Mouse (Mus musculus) thymus, adult 2 months (tissue): ENCODE measurements around the gene Nyap1.

Experiments
- CTCF ChIP-seq: fragments of 200-500 bp; IDR thresholded peaks from 2 replicates; pipeline ENCODE4 v1.5.1; 2012; ENCODE audit warnings: mild to moderate bottlenecking, control low read depth, low read length, moderate library complexity, borderline replicate concordance; ENCODE audit not compliant: control insufficient read depth, poor library complexity, insufficient read depth; ENCODE audit errors: extremely low read depth
- POLR2A ChIP-seq: fragments of 200-500 bp; IDR thresholded peaks from 2 replicates; pipeline ENCODE4 v1.6.1; 2012; ENCODE audit warnings: mild to moderate bottlenecking, low read length, control low read depth, moderate library complexity; ENCODE audit not compliant: control insufficient read depth, poor library complexity, insufficient read depth; ENCODE audit errors: extremely low read depth

GRCm38 (mm10) chr5:137751221-137751887 is 9.9 kb upstream of the Nyap1 start:
- no peak for TF ChIP-seq CTCF
- TF ChIP-seq POLR2A, result no peak
